Mouse (Mus musculus) cerebellum, adult 11-12 months (tissue): ENCODE data around the gene Pard6b.
"Not testable (repeated sequence)": the region's sequence is repeated elsewhere in the genome, so short reads cannot be mapped to it uniquely, and the experiment has no call there.

Experiments used
- DNase-seq: peaks from one replicate; pipeline ENCODE4 v3.0.0; 2022

The Pard6b gene

GRCm38 (mm10) chr2:168104375-168105144 lies 23.8 kb downstream of the Pard6b start:
- no peak for DNase-seq

GRCm38 (mm10) chr2:168105271-168105670 lies 24.5 kb downstream of the Pard6b start:
- no peak for DNase-seq

GRCm38 (mm10) chr2:168106701-168107178 lies 25.9 kb downstream of the Pard6b start:
- DNase-seq: peak; percentile 87

GRCm38 (mm10) chr2:168107356-168107755 lies 26.6 kb downstream of the Pard6b start:
- DNase-seq: no peak

GRCm38 (mm10) chr2:168107901-168108300 lies 27.1 kb downstream of the Pard6b start:
- DNase-seq: not testable (repeated sequence)

- DNase-seq: peak; percentile 44
These were observed 31.1 kb downstream of the Pard6b start for GRCm38 (mm10) chr2:168111902-168112301.

- DNase-seq: no peak
These were observed 32.5 kb downstream of the Pard6b start for GRCm38 (mm10) chr2:168113263-168113662.

- no peak for DNase-seq
These were observed 32.9 kb downstream of the Pard6b start for GRCm38 (mm10) chr2:168113692-168114091.

GRCm38 (mm10) chr2:168114699-168115350 lies 34.0 kb downstream of the Pard6b start:
- DNase-seq: no peak

GRCm38 (mm10) chr2:168115826-168116225 lies 35.0 kb downstream of the Pard6b start:
- DNase-seq: no peak

GRCm38 (mm10) chr2:168117147-168117546 lies 36.3 kb downstream of the Pard6b start:
- DNase-seq: peak; percentile 48

GRCm38 (mm10) chr2:168117553-168117952 lies 36.7 kb downstream of the Pard6b start:
- DNase-seq: no peak

- no peak for DNase-seq
These were observed 37.2 kb downstream of the Pard6b start for GRCm38 (mm10) chr2:168117967-168118366.

- no peak for DNase-seq
These were observed 37.7 kb downstream of the Pard6b start for GRCm38 (mm10) chr2:168118456-168118855.

GRCm38 (mm10) chr2:168119123-168119522 lies 38.3 kb downstream of the Pard6b start:
- DNase-seq: no peak

- no peak for DNase-seq
These were observed 40.1 kb downstream of the Pard6b start for GRCm38 (mm10) chr2:168120906-168121305.

GRCm38 (mm10) chr2:168123652-168124051 lies 42.8 kb downstream of the Pard6b start:
- no peak for DNase-seq

- no peak for DNase-seq
These were observed 44.7 kb downstream of the Pard6b start for GRCm38 (mm10) chr2:168125288-168126089.

GRCm38 (mm10) chr2:168127767-168128166 lies 47.0 kb downstream of the Pard6b start:
- DNase-seq: no peak

- DNase-seq: peak; percentile 68
These were observed 47.5 kb downstream of the Pard6b start for GRCm38 (mm10) chr2:168128211-168128859.

- DNase-seq: no peak
These were observed 49.2 kb downstream of the Pard6b start for GRCm38 (mm10) chr2:168130046-168130445.

- DNase-seq: no peak
These were observed 56.4 kb downstream of the Pard6b start for GRCm38 (mm10) chr2:168137161-168137560.

GRCm38 (mm10) chr2:168143794-168144193 lies 63.0 kb downstream of the Pard6b start:
- DNase-seq: no peak
